Mouse (Mus musculus): ENCODE measurements around the gene Tbl3. TPM values are rescaled to one million over a fixed set of nuclear protein-coding genes. Genes with fewer than 3 reads are reported as not detected.
A peak's percentile ranks its signal among the peaks of the same experiment; 100 is the strongest.

Gene Tbl3
- total and polyA plus RNA-seq, 3 experiments: 27.9 to 63.2 (median 41.1) TPM

GRCm38 (mm10) chr17:24653967-24654710, 53.3 kb downstream of the Tbl3 start:
- peak; percentile 73 for DNase-seq

GRCm38 (mm10) chr17:24651835-24652234, 55.6 kb downstream of the Tbl3 start:
- no peak for DNase-seq

DNA sequence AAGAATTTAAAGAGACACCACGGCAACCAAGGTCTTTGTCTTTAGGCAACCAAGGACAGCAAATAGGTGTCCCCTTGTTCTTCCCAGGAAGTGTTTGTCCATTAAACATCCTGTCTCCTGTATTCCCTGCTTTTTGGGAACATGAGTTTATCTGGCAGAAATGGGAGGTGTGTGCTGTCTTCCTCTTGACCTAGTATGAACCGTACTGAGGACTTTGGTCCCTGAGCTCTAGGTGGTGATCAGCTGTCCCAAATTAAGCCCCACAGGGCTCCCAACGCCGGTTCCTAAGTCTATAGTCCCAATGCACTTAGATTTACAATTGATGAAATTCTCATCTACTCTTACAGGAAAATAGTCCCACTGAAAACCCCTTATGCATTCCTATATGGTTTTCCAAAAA, 56.7 kb downstream of the Tbl3 start:
- DNase-seq: no peak

DNA sequence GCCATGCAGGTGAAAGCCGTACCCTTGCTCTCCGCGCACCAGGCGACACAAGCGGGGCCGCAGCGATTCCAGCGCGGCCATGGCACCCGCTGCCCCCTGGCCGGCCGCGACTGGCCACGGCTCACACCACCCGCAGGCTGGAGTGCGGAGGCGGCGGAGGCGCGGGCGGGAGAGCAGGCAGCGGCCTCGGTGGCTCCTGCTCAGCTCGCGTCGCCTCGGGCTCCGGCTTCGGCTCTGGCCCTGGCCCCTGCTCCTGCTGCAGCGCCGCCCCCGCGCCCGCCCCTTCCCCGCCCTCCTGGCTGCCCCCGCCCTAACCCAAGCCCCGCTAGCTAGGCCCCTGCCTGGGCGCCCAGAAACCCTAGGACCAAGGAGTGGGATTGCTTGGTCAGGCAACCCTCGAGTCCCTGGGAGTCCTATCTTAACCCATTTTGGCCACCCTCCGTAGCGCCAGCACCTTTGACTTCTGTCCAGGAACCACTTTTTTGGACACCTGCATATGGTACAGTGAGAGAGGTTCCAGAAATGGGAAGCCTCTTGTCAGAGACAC, 57.3 kb downstream of the Tbl3 start, which contains the start of gene Slc9a3r2:
Slc9a3r2 (minus strand) TSS at position 258 of the 547 bp plus-strand sequence.
- peak; percentile 87 for DNase-seq

- peak; percentile 66 for DNase-seq
These were observed 57.8 kb downstream of the Tbl3 start for GRCm38 (mm10) chr17:24649581-24650069.

GRCm38 (mm10) chr17:24648731-24649377, 58.6 kb downstream of the Tbl3 start:
- DNase-seq: no peak

Other genes starting within 250 kb of the Tbl3 start
Only the 30 nearest of the 32 such genes appear.
- gene Bricd5, start 233.8 kb downstream of the Tbl3 start, total RNA-seq (2021): under 1 TPM; 0.38 to 0.69 TPM
- gene Bricd5, start 233.8 kb downstream of the Tbl3 start, polyA plus RNA-seq (2012; rRNA removed): 0.57 and 0.67 TPM in 2 replicates
- 10 to 100 TPM; 25.6 to 26.0 TPM for gene Mlst8, start 228.6 kb downstream of the Tbl3 start, total RNA-seq (2021)
- gene Mlst8, start 228.6 kb downstream of the Tbl3 start, polyA plus RNA-seq (2012; rRNA removed): 44.5 and 61.7 TPM in 2 replicates
- gene Caskin1, start 219.1 kb downstream of the Tbl3 start, total RNA-seq (2021): 10 to 100 TPM; 19.4 to 28.7 TPM
- 47.0 and 47.7 TPM in 2 replicates for gene Caskin1, start 219.1 kb downstream of the Tbl3 start, polyA plus RNA-seq (2012; rRNA removed)
- 100 to 1,000 TPM in 1 of 2 experiments, 10 to 100 TPM in 1; 91.4 to 105 TPM for gene Traf7, start 179.7 kb downstream of the Tbl3 start, total RNA-seq (2021)
- gene Traf7, start 179.7 kb downstream of the Tbl3 start, polyA plus RNA-seq (2012; rRNA removed): 152 and 167 TPM in 2 replicates
- 1 to 10 TPM in 1 of 2 experiments, under 1 TPM in 1; 0.98 to 1.8 TPM for gene Rab26, start 173.4 kb downstream of the Tbl3 start, total RNA-seq (2021)
- gene Rab26, start 173.4 kb downstream of the Tbl3 start, polyA plus RNA-seq (2012; rRNA removed): 0.65 and 1.1 TPM in 2 replicates
- gene Pkd1, start 157.8 kb downstream of the Tbl3 start, total RNA-seq (2021): 10 to 100 TPM; 34.3 to 40.5 TPM
- gene Pkd1, start 157.8 kb downstream of the Tbl3 start, polyA plus RNA-seq (2012; rRNA removed): 73.2 and 73.3 TPM in 2 replicates
- gene Tsc2, start 75.0 kb downstream of the Tbl3 start, total RNA-seq (2021): 100 to 1,000 TPM in 1 of 2 experiments, 10 to 100 TPM in 1; 83.5 to 110 TPM
- gene Tsc2, start 75.0 kb downstream of the Tbl3 start, polyA plus RNA-seq (2012; rRNA removed): 160 and 180 TPM in 2 replicates
- 10 to 100 TPM in 1 of 2 experiments, 1 to 10 TPM in 1; 4.8 to 10.1 TPM for gene Nthl1, start 75.0 kb downstream of the Tbl3 start, total RNA-seq (2021)
- gene Nthl1, start 75.0 kb downstream of the Tbl3 start, polyA plus RNA-seq (2012; rRNA removed): 9.4 and 13.8 TPM in 2 replicates
- 10 to 100 TPM; 51.8 to 76.0 TPM for gene Slc9a3r2, start 57.3 kb downstream of the Tbl3 start, total RNA-seq (2021)
- gene Slc9a3r2, start 57.3 kb downstream of the Tbl3 start, polyA plus RNA-seq (2012; rRNA removed): 120 and 150 TPM in 2 replicates
- not detected for gene Npw, start 49.2 kb downstream of the Tbl3 start, total RNA-seq (2021)
- 0.60 and 2.4 TPM in 2 replicates for gene Npw, start 49.2 kb downstream of the Tbl3 start, polyA plus RNA-seq (2012; rRNA removed)
- 10 to 100 TPM; 40.8 to 51.3 TPM for gene Zfp598, start 38.0 kb downstream of the Tbl3 start, total RNA-seq (2021)
- 86.0 and 99.0 TPM in 2 replicates for gene Zfp598, start 38.0 kb downstream of the Tbl3 start, polyA plus RNA-seq (2012; rRNA removed)
- gene Syngr3, start 17.7 kb downstream of the Tbl3 start, total RNA-seq (2021): 1 to 10 TPM; 2.0 to 2.4 TPM
- gene Syngr3, start 17.7 kb downstream of the Tbl3 start, polyA plus RNA-seq (2012; rRNA removed): 2.1 and 5.3 TPM in 2 replicates
- 10 to 100 TPM; 37.7 to 41.6 TPM for gene Gfer, start 11.5 kb downstream of the Tbl3 start, total RNA-seq (2021)
- gene Gfer, start 11.5 kb downstream of the Tbl3 start, polyA plus RNA-seq (2012; rRNA removed): 40.7 and 43.1 TPM in 2 replicates
- gene Noxo1, start 11.4 kb downstream of the Tbl3 start, total RNA-seq (2021): 1 to 10 TPM; 2.8 to 6.4 TPM
- gene Noxo1, start 11.4 kb downstream of the Tbl3 start, polyA plus RNA-seq (2012; rRNA removed): 4.9 and 9.4 TPM in 2 replicates
- not detected for gene Rnf151, start 10.4 kb upstream of the Tbl3 start, total RNA-seq (2021)
- 0.25 and 0.61 TPM in 2 replicates for gene Rnf151, start 10.4 kb upstream of the Tbl3 start, polyA plus RNA-seq (2012; rRNA removed)
- gene Rps2, start 10.5 kb upstream of the Tbl3 start, total RNA-seq (2021): 100 to 1,000 TPM; 718 to 903 TPM
- gene Rps2, start 10.5 kb upstream of the Tbl3 start, polyA plus RNA-seq (2012; rRNA removed): 2,302 and 2,907 TPM in 2 replicates
- gene Ndufb10, start 16.8 kb upstream of the Tbl3 start, total RNA-seq (2021): 100 to 1,000 TPM; 242 to 306 TPM
- 277 and 298 TPM in 2 replicates for gene Ndufb10, start 16.8 kb upstream of the Tbl3 start, polyA plus RNA-seq (2012; rRNA removed)
- under 1 TPM in 1 of 2 experiments, not detected in 1; 0.28 TPM for gene Rpl3l, start 20.2 kb upstream of the Tbl3 start, total RNA-seq (2021)
- gene Rpl3l, start 20.2 kb upstream of the Tbl3 start, polyA plus RNA-seq (2012; rRNA removed): 0.17 TPM in 1 of 2 replicates, not detected in the other
- gene Msrb1, start 29.0 kb upstream of the Tbl3 start, total RNA-seq (2021): 100 to 1,000 TPM in 1 of 2 experiments, 10 to 100 TPM in 1; 95.7 to 101 TPM
- 108 and 118 TPM in 2 replicates for gene Msrb1, start 29.0 kb upstream of the Tbl3 start, polyA plus RNA-seq (2012; rRNA removed)
- 1 to 10 TPM; 1.8 to 1.9 TPM for gene Hs3st6, start 45.3 kb upstream of the Tbl3 start, total RNA-seq (2021)
- 7.5 TPM in 2 replicates for gene Hs3st6, start 45.3 kb upstream of the Tbl3 start, polyA plus RNA-seq (2012; rRNA removed)
- gene Meiob, start 96.6 kb upstream of the Tbl3 start, total RNA-seq (2021): 1 to 10 TPM in 1 of 2 experiments, under 1 TPM in 1; 0.86 to 1.5 TPM
- gene Meiob, start 96.6 kb upstream of the Tbl3 start, polyA plus RNA-seq (2012; rRNA removed): not detected in 2 replicates
- gene Hagh, start 132.5 kb upstream of the Tbl3 start, total RNA-seq (2021): 100 to 1,000 TPM; 102 to 123 TPM
- 115 and 137 TPM in 2 replicates for gene Hagh, start 132.5 kb upstream of the Tbl3 start, polyA plus RNA-seq (2012; rRNA removed)
- 10 to 100 TPM; 25.4 to 43.4 TPM for gene Fahd1, start 142.7 kb upstream of the Tbl3 start, total RNA-seq (2021)
- 11.7 and 16.6 TPM in 2 replicates for gene Fahd1, start 142.7 kb upstream of the Tbl3 start, polyA plus RNA-seq (2012; rRNA removed)
- gene Igfals, start 158.3 kb upstream of the Tbl3 start, total RNA-seq (2021): 1 to 10 TPM; 5.5 to 6.7 TPM
- gene Igfals, start 158.3 kb upstream of the Tbl3 start, polyA plus RNA-seq (2012; rRNA removed): 11.2 and 18.5 TPM in 2 replicates
- gene Nubp2, start 178.7 kb upstream of the Tbl3 start, total RNA-seq (2021): 10 to 100 TPM; 53.1 to 56.6 TPM
- 38.5 and 55.9 TPM in 2 replicates for gene Nubp2, start 178.7 kb upstream of the Tbl3 start, polyA plus RNA-seq (2012; rRNA removed)
- 10 to 100 TPM; 30.8 to 33.1 TPM for gene Spsb3, start 179.0 kb upstream of the Tbl3 start, total RNA-seq (2021)
- gene Spsb3, start 179.0 kb upstream of the Tbl3 start, polyA plus RNA-seq (2012; rRNA removed): 144 and 179 TPM in 2 replicates
- 10 to 100 TPM; 39.9 to 48.0 TPM for gene Eme2, start 187.4 kb upstream of the Tbl3 start, total RNA-seq (2021)
- 58.3 and 58.4 TPM in 2 replicates for gene Eme2, start 187.4 kb upstream of the Tbl3 start, polyA plus RNA-seq (2012; rRNA removed)
- 100 to 1,000 TPM; 130 to 150 TPM for gene Mrps34, start 187.5 kb upstream of the Tbl3 start, total RNA-seq (2021)
- 547 and 570 TPM in 2 replicates for gene Mrps34, start 187.5 kb upstream of the Tbl3 start, polyA plus RNA-seq (2012; rRNA removed)
- 10 to 100 TPM; 70.1 to 73.7 TPM for gene Nme3, start 188.8 kb upstream of the Tbl3 start, total RNA-seq (2021)
- 116 and 124 TPM in 2 replicates for gene Nme3, start 188.8 kb upstream of the Tbl3 start, polyA plus RNA-seq (2012; rRNA removed)
- gene Mapk8ip3, start 229.3 kb upstream of the Tbl3 start, total RNA-seq (2021): 100 to 1,000 TPM in 1 of 2 experiments, 10 to 100 TPM in 1; 86.6 to 129 TPM
- gene Mapk8ip3, start 229.3 kb upstream of the Tbl3 start, polyA plus RNA-seq (2012; rRNA removed): 205 and 241 TPM in 2 replicates